Mouse (Mus musculus) ES-Bruce4 (cell line): ENCODE data around the gene Gfer.

ENCODE experiments used
- CTCF ChIP-seq: IDR thresholded peaks from one replicate; pipeline ENCODE4 v1.8.1; 2011; ENCODE audit warnings: low read depth, low read length
- EP300 ChIP-seq: IDR thresholded peaks from 2 replicates; pipeline ENCODE4 v1.6.1; 2011; ENCODE audit warnings: low read depth, low read length; ENCODE audit not compliant: insufficient read depth
- POLR2A ChIP-seq: IDR thresholded peaks from one replicate; pipeline ENCODE4 v1.8.1; 2011; ENCODE audit warnings: low read length; ENCODE audit not compliant: insufficient read depth

GRCm38 (mm10) chr17:24648731-24649377 lies 47.1 kb downstream of the Gfer start:
- TF ChIP-seq CTCF (no peak), POLR2A (no peak), EP300 (no peak)
